Comparison of ENCODE assay signal across 30 mouse cellular contexts in genomic region chr12:7984411-7984810, GRCm38 (mm10). TPM values are rescaled to one million over a fixed set of nuclear protein-coding genes. Genes with fewer than 3 reads are reported as not detected.
"Had no signal": no experiment of that assay in that cellular context is flagged by ENCODE, and none has a peak within 500 bp of the region (broad histone marks: within the 10 kb centered on the region; RNA-seq: fewer than 3 reads in every experiment).

No protein-coding gene starts in this region.

- DNase-seq: forebrain, postnatal 0 days; gastrocnemius, postnatal 10 days; gastrocnemius, postnatal 25 days; heart, postnatal 10 days; heart, postnatal 4 days; kidney, adult 11 months; kidney, adult 8-10 months; kidney, postnatal 14 days; kidney, postnatal 36 days; layer of hippocampus, adult 9-11 months; layer of hippocampus, postnatal 36 days; left cerebral cortex, postnatal 4 days; liver, embryonic 13.5 days had no signal

- H3K27me3 ChIP-seq: heart, embryonic 12.5 days; hindbrain, embryonic 12.5 days; kidney, embryonic 15.5 days; limb, embryonic 13.5 days; limb, embryonic 15.5 days; liver, embryonic 13.5 days; liver, embryonic 15.5 days had no signal

- H3K27ac ChIP-seq: heart, embryonic 10.5 days; hindbrain, embryonic 10.5 days; hindbrain, embryonic 12.5 days; hindbrain, embryonic 14.5 days; kidney, embryonic 15.5 days; kidney, postnatal 0 days; limb, embryonic 13.5 days; limb, embryonic 15.5 days; liver, embryonic 13.5 days; liver, embryonic 15.5 days had no signal

- H3K9ac ChIP-seq: forebrain, postnatal 0 days; heart, embryonic 12.5 days; hindbrain, embryonic 12.5 days; hindbrain, embryonic 14.5 days; kidney, embryonic 15.5 days; limb, embryonic 13.5 days; limb, embryonic 15.5 days; liver, embryonic 13.5 days; liver, embryonic 15.5 days had no signal

- H3K9me3 ChIP-seq: heart, embryonic 10.5 days; heart, embryonic 12.5 days; hindbrain, embryonic 10.5 days; hindbrain, embryonic 12.5 days; kidney, embryonic 15.5 days; limb, embryonic 13.5 days; limb, embryonic 15.5 days; liver, embryonic 13.5 days; liver, embryonic 15.5 days had no signal

- ATAC-seq: forebrain, postnatal 0 days; hindbrain, embryonic 16.5 days; inflammation-experienced regulatory T-cells, adult 6 months had no signal

- H3K4me1 ChIP-seq: heart, embryonic 10.5 days; heart, embryonic 12.5 days; hindbrain, embryonic 10.5 days; hindbrain, embryonic 12.5 days; kidney, embryonic 15.5 days; limb, embryonic 13.5 days; limb, embryonic 15.5 days; liver, embryonic 13.5 days; liver, embryonic 15.5 days had no signal

- H3K36me3 ChIP-seq: heart, embryonic 10.5 days; heart, embryonic 12.5 days; hindbrain, embryonic 10.5 days; hindbrain, embryonic 12.5 days; kidney, embryonic 15.5 days; limb, embryonic 13.5 days; limb, embryonic 15.5 days had no signal

- H3K4me2 ChIP-seq: heart, embryonic 12.5 days; hindbrain, embryonic 12.5 days; hindbrain, embryonic 14.5 days; kidney, embryonic 15.5 days; limb, embryonic 13.5 days; limb, embryonic 15.5 days; liver, embryonic 13.5 days; liver, embryonic 15.5 days had no signal

- H3K4me3 ChIP-seq: heart, embryonic 10.5 days; heart, embryonic 12.5 days; hindbrain, embryonic 10.5 days; hindbrain, embryonic 12.5 days; kidney, embryonic 15.5 days; limb, embryonic 13.5 days; limb, embryonic 15.5 days; liver, embryonic 13.5 days; liver, embryonic 15.5 days had no signal

RNA-seq across cellular contexts. Expression of gene Apob, which starts 7.0 kb away (rescaled TPM):
- total RNA-seq: granulocyte monocyte progenitor cell, adult 5-6 weeks; heart, postnatal 25 days; layer of hippocampus, adult 18-20 months; layer of hippocampus, adult 8-10 months; layer of hippocampus, postnatal 36 days; left cerebral cortex, adult 18-20 months had no signal
- polyA plus RNA-seq: forebrain, postnatal 0 days had no signal
